Mouse (Mus musculus): ENCODE results near the gene Krt9. TPM values are rescaled to one million over a fixed set of nuclear protein-coding genes. Genes with fewer than 3 reads are reported as not detected.

Krt9 gene
- polyA plus RNA-seq, 1 experiment from 2014 or later, result not detected

DNA sequence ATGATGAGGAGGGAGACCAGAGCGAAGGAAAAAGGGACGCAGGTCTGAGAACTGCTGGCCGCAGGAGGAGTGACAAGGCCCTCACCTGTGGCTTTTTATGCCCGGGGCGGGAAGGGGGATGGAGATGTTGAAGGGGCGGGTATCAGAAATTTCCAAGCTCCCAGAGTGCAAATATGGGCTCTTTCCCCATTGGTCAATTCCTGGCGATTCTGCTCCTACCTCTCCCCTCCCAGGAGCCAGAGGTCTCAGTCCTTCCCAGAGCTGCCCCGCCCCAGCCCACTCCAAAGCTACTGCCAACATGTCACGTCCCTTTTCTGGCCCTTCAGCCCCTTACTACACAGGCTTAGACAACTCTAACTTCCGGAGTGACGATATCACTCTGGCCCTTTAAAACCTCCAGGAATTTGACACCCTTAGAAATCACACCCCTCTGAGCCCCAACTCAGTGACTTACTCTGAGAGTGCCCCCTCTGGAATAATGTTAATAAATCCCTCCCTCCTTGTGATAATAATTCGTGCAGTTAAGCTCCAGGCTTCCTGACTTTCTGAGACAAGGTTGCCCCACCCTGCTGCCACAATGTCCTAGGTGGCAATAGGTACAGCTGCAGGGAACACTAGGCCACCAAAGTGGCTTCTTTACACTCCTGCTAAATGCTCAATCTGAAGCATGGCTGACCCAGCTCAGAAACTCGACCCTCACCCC, 47.0 kb downstream of the Krt9 start:
- Histone ChIP-seq H3K9me3 (no peaks in the 10 kb centered on the region), H3K4me3 (peak overlapping the region; percentile 26), H3K27me3 (peaks cover 32% of the 10 kb centered on the region), H3K4me2 (peak overlapping the region; percentile 56), H3K9ac (no peak overlapping the region), H3K4me1 (replicated peaks) (peaks cover 13% of the 10 kb centered on the region), H3K27ac (replicated peaks) (no peak overlapping the region), H3K36me3 (no peaks in the 10 kb centered on the region)
- ATAC-seq (ENCODE audit: low FRiP score, low read depth), result no peak
- WGBS, result 9% methylated on average over 13 of the region's 13 CpGs

DNA sequence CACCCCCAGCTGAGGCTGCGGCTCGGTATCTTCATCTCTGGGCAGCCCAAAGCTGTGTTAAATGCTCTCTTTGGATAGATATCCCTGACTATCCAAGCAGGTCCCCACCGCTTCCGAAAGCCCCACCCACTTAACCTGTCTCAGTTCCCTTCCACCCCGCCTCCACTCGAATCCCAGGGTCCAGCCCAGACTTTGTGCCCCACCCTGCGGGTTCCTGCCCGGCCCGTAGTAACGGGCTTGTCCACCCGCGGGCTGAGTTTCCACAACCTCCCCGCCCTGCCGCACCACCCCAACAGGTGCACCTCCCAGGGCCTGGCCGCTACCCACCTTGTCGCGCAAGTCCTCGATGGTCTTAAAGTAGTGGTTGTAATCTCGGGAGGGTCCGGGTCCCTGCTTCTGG, 47.9 kb downstream of the Krt9 start:
- Histone ChIP-seq H3K36me3 (no peaks in the 10 kb centered on the region), H3K4me1 (replicated peaks) (peaks cover 13% of the 10 kb centered on the region), H3K27me3 (peaks cover 32% of the 10 kb centered on the region), H3K4me3 (peak overlapping the region; percentile 26), H3K27ac (replicated peaks) (no peak overlapping the region), H3K4me2 (peak overlapping the region; percentile 56), H3K9me3 (no peaks in the 10 kb centered on the region), H3K9ac (no peak overlapping the region)
- no peak for ATAC-seq (ENCODE audit: low FRiP score, low read depth)
- WGBS, result 1% methylated on average over 20 of the region's 20 CpGs

DNA sequence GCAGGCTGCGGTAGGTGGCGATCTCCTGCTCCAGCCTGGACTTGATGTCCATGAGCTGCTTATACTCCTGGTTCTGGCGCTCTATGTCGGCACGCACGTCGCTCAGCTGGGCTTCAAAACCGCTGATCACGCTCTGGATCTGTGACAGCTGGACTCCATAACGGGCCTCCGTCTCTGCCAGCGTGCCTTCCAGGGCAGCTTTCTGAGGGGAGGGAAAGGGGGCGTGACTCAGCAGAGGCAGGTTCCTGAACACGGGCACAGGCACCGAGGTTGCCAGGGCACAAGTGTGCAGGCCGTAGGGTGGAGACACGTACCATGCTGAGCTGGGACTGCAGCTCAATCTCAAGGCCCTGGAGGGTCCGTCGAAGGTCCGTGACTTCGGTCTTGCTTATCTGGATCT, 52.1 kb downstream of the Krt9 start:
- peaks cover 22% of the 10 kb centered on the region for H3K27me3 ChIP-seq
- ATAC-seq (ENCODE audit: low FRiP score, low read depth), result no peak
- no peak overlapping the region for H3K9ac ChIP-seq
- no peaks in the 10 kb centered on the region for H3K9me3 ChIP-seq
- no peak overlapping the region for H3K4me2 ChIP-seq
- WGBS, result 85% methylated on average over 21 of the region's 21 CpGs
- peaks cover 17% of the 10 kb centered on the region for H3K4me1 ChIP-seq (replicated peaks)
- H3K27ac ChIP-seq (replicated peaks), result no peak overlapping the region
- H3K4me3 ChIP-seq, result no peak overlapping the region
- H3K36me3 ChIP-seq, result no peaks in the 10 kb centered on the region

DNA sequence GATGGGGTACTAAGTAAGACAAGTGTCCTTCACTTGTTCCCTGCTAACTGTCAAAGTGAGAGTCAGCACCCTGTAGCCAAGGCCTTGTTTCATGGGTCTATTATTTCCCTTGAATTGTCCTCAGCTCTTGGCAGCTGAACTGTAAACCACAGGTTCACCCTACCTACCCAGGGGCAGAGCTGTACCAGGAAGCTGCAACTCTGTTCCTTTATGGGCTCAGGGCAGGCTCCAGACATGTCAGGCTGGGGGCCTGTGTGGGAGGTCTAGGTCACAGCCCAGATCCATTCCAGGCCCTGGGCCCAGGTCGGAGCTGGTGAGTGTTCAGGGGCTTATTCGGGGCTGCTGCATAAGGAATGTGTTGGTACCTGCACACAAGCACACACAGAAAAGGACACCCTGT, 53.7 kb downstream of the Krt9 start:
- Histone ChIP-seq H3K27me3 (peaks cover 7% of the 10 kb centered on the region), H3K9me3 (no peaks in the 10 kb centered on the region), H3K4me2 (no peak overlapping the region), H3K36me3 (no peaks in the 10 kb centered on the region), H3K27ac (replicated peaks) (no peak overlapping the region), H3K4me1 (replicated peaks) (peaks cover 6% of the 10 kb centered on the region; the same call in 1 of the 2 replicates), H3K9ac (no peak overlapping the region), H3K4me3 (no peak overlapping the region)
- WGBS, result 83% methylated on average over 2 of the region's 2 CpGs
- ATAC-seq (ENCODE audit: low FRiP score, low read depth), result no peak

DNA sequence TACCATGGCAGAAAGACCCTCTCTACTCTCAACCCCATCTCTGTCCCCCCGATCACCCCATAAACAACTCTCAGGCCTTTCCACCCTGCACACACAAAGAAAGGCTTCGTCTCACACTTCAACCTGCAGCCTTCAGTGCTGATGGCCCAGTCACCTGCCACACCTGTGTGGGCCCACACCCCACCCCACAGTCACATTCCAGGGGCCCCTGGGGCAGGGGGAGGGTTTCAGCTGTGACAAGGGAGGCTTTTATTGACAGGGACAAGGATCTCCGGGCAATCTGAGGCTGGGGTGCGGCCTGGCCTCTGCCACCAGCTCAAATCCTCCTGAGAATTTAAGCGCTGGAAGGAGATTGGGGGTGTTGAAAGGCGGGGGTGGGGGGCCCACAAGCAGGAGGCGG, 54.2 kb downstream of the Krt9 start:
- peaks cover 6% of the 10 kb centered on the region; the same call in 1 of the 2 replicates for H3K4me1 ChIP-seq (replicated peaks)
- H3K4me3 ChIP-seq, result no peak overlapping the region
- H3K4me2 ChIP-seq, result no peak overlapping the region
- WGBS, result 71% methylated on average over 7 of the region's 7 CpGs
- no peak overlapping the region for H3K9ac ChIP-seq
- H3K9me3 ChIP-seq, result no peaks in the 10 kb centered on the region
- H3K36me3 ChIP-seq, result no peaks in the 10 kb centered on the region
- peaks cover 1% of the 10 kb centered on the region; the same call in 1 of the 2 replicates for H3K27me3 ChIP-seq
- H3K27ac ChIP-seq (replicated peaks), result no peak overlapping the region
- no peak for ATAC-seq (ENCODE audit: low FRiP score, low read depth)

DNA sequence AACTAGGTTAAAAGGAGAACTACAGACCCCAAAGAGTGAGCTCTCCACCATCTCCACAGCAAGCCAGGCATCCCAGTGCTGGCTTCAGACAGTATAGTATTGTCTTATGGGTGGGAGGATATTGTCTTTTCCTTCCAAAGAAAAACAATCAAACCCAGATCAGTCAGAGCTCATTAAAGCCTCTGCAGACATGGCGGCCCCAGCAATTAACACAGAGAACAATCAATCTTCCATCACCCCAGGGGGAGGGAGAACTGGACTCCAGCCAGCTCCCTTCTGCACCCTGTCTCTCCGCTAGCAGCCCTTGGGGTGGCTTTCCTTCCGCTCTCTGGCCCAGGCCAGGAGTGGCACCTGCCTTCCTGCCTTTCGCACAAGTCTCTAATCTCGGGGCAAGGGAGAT, 55.4 kb downstream of the Krt9 start:
- H3K27me3 ChIP-seq, result no peaks in the 10 kb centered on the region
- ATAC-seq (ENCODE audit: low FRiP score, low read depth), result no peak
- no peak overlapping the region for H3K4me2 ChIP-seq
- WGBS, result 24% methylated on average over 5 of the region's 5 CpGs
- H3K27ac ChIP-seq (replicated peaks), result no peak overlapping the region
- no peaks in the 10 kb centered on the region for H3K9me3 ChIP-seq
- H3K4me1 ChIP-seq (replicated peaks), result peaks cover 6% of the 10 kb centered on the region; the same call in 1 of the 2 replicates
- H3K36me3 ChIP-seq, result no peaks in the 10 kb centered on the region
- no peak overlapping the region for H3K4me3 ChIP-seq
- H3K9ac ChIP-seq, result no peak overlapping the region

Other genes starting within 250 kb of the Krt9 start
- not detected in 2 replicates for gene Krtap9-5, start 244.8 kb downstream of the Krt9 start, polyA plus RNA-seq (2015; fragmentation: Nextera tagmentation; extraction: Ambion mirVana)
- not detected in 2 replicates for gene Krtap29-1, start 214.2 kb downstream of the Krt9 start, polyA plus RNA-seq (2015; fragmentation: Nextera tagmentation; extraction: Ambion mirVana)
- 0.10 TPM in 2 replicates for gene Krtap16-1, start 206.6 kb downstream of the Krt9 start, polyA plus RNA-seq (2015; fragmentation: Nextera tagmentation; extraction: Ambion mirVana)
- gene Krtap17-1, start 199.3 kb downstream of the Krt9 start, polyA plus RNA-seq (2015; fragmentation: Nextera tagmentation; extraction: Ambion mirVana), result 1.2 and 1.5 TPM in 2 replicates
- not detected in 2 replicates for gene Krt33a, start 177.0 kb downstream of the Krt9 start, polyA plus RNA-seq (2015; fragmentation: Nextera tagmentation; extraction: Ambion mirVana)
- 0.13 TPM in 1 of 2 replicates, not detected in the other for gene Krt33b, start 163.4 kb downstream of the Krt9 start, polyA plus RNA-seq (2015; fragmentation: Nextera tagmentation; extraction: Ambion mirVana)
- gene Krt34, start 151.7 kb downstream of the Krt9 start, polyA plus RNA-seq (2015; fragmentation: Nextera tagmentation; extraction: Ambion mirVana), result not detected in 2 replicates
- gene Krt31, start 142.7 kb downstream of the Krt9 start, polyA plus RNA-seq (2015; fragmentation: Nextera tagmentation; extraction: Ambion mirVana), result not detected in 2 replicates
- not detected in 2 replicates for gene Krt32, start 105.0 kb downstream of the Krt9 start, polyA plus RNA-seq (2015; fragmentation: Nextera tagmentation; extraction: Ambion mirVana)
- gene Krt35, start 97.0 kb downstream of the Krt9 start, polyA plus RNA-seq (2015; fragmentation: Nextera tagmentation; extraction: Ambion mirVana), result not detected in 2 replicates
- gene Krt36, start 87.6 kb downstream of the Krt9 start, polyA plus RNA-seq (2015; fragmentation: Nextera tagmentation; extraction: Ambion mirVana), result not detected in 2 replicates
- gene Krt13, start 71.7 kb downstream of the Krt9 start, polyA plus RNA-seq (2015; fragmentation: Nextera tagmentation; extraction: Ambion mirVana), result 0.09 TPM in 1 of 2 replicates, not detected in the other
- 0.49 and 1.3 TPM in 2 replicates for gene Krt15, start 57.3 kb downstream of the Krt9 start, polyA plus RNA-seq (2015; fragmentation: Nextera tagmentation; extraction: Ambion mirVana)
- gene Krt19, start 44.6 kb downstream of the Krt9 start, polyA plus RNA-seq (2015; fragmentation: Nextera tagmentation; extraction: Ambion mirVana), result 2.0 and 2.4 TPM in 2 replicates
- 0.24 and 0.40 TPM in 2 replicates for gene Krt14, start 14.3 kb upstream of the Krt9 start, polyA plus RNA-seq (2015; fragmentation: Nextera tagmentation; extraction: Ambion mirVana)
- not detected in 2 replicates for gene Krt16, start 55.7 kb upstream of the Krt9 start, polyA plus RNA-seq (2015; fragmentation: Nextera tagmentation; extraction: Ambion mirVana)
- gene Krt17, start 67.8 kb upstream of the Krt9 start, polyA plus RNA-seq (2015; fragmentation: Nextera tagmentation; extraction: Ambion mirVana), result 0.18 and 0.39 TPM in 2 replicates
- not detected in 2 replicates for gene Krt42, start 76.6 kb upstream of the Krt9 start, polyA plus RNA-seq (2015; fragmentation: Nextera tagmentation; extraction: Ambion mirVana)
- 1,215 and 1,231 TPM in 2 replicates for gene Eif1, start 126.6 kb upstream of the Krt9 start, polyA plus RNA-seq (2015; fragmentation: Nextera tagmentation; extraction: Ambion mirVana)
- gene Gast, start 141.2 kb upstream of the Krt9 start, polyA plus RNA-seq (2015; fragmentation: Nextera tagmentation; extraction: Ambion mirVana), result 0.38 TPM in 1 of 2 replicates, not detected in the other
- 253 and 256 TPM in 2 replicates for gene Hap1, start 162.9 kb upstream of the Krt9 start, polyA plus RNA-seq (2015; fragmentation: Nextera tagmentation; extraction: Ambion mirVana)
- 73.2 and 78.1 TPM in 2 replicates for gene Jup, start 204.5 kb upstream of the Krt9 start, polyA plus RNA-seq (2015; fragmentation: Nextera tagmentation; extraction: Ambion mirVana)
- 21.2 and 25.5 TPM in 2 replicates for gene P3h4, start 221.6 kb upstream of the Krt9 start, polyA plus RNA-seq (2015; fragmentation: Nextera tagmentation; extraction: Ambion mirVana)
- 26.6 and 27.1 TPM in 2 replicates for gene Fkbp10, start 222.5 kb upstream of the Krt9 start, polyA plus RNA-seq (2015; fragmentation: Nextera tagmentation; extraction: Ambion mirVana)
- gene Nt5c3b, start 248.6 kb upstream of the Krt9 start, polyA plus RNA-seq (2015; fragmentation: Nextera tagmentation; extraction: Ambion mirVana), result 112 and 114 TPM in 2 replicates
- gene Klhl10, start 248.7 kb upstream of the Krt9 start, polyA plus RNA-seq (2015; fragmentation: Nextera tagmentation; extraction: Ambion mirVana), result 0.77 and 1.0 TPM in 2 replicates